Mouse (Mus musculus) erythroblast, embryonic 14.5 days (primary cell): ENCODE measurements around the gene Kif5a.

Experiments
- GATA1 ChIP-seq: IDR thresholded peaks from 2 replicates; pipeline ENCODE4 v1.6.1; 2012; ENCODE audit warnings: low read length, inconsistent platforms, mixed read lengths
- TAL1 ChIP-seq: IDR thresholded peaks from 3 replicates; pipeline ENCODE4 v1.6.1; 2012; ENCODE audit warnings: low read length, inconsistent platforms, mixed read lengths

DNA sequence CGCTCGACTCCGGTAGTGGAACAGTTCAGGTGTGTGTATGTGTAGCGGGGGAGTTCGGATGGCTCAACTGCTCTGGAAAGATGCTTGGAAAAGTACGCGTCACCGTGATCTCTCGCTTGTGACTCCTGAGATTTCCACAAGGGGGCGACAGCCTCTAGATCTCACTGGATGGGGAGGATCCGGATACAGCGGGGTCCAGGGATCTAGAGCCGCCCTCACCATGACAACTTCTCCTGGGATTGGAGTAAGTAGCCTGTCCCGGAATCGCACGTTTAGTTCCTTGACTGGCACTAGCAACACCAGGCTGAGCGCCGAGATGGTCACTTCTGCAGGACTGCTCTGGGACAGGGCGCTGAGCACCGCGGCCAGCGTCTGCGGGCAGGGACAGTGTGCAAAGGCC, 85.4 kb downstream of the Kif5a start:
- no peak for TF ChIP-seq GATA1
- TF ChIP-seq TAL1: no peak
